Mouse (Mus musculus) ES-Bruce4 (cell line): ENCODE results near the gene Me3.

Experiments used
- CTCF ChIP-seq: IDR thresholded peaks from one replicate; pipeline ENCODE4 v1.8.1; 2011; ENCODE audit warnings: low read depth, low read length
- EP300 ChIP-seq: IDR thresholded peaks from 2 replicates; pipeline ENCODE4 v1.6.1; 2011; ENCODE audit warnings: low read depth, low read length; ENCODE audit not compliant: insufficient read depth

DNA sequence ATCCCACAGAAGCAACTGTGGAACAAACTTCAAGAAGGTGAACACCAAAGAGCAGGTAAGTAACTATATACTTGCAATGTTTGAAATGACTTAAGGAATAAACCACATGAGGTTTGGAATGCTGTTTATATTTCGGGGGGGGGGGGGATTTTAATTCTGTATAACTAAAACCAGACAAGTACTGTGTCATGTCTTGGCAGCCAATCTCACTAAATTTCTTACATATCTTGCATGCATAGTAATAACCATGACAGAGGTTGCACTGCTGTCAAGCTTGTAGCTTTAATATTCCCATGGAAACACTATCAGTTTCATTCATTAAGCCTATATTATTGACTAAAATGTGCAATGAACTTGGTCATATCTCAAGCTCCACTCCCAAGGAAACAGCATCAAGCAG, 223.0 kb downstream of the Me3 start:
- TF ChIP-seq CTCF (no peak), EP300 (no peak)
